Mouse (Mus musculus): Measurements from ENCODE around the gene Tmc4. TPM values are rescaled to one million over a fixed set of nuclear protein-coding genes. Genes with fewer than 3 reads are reported as not detected.

Gene Tmc4
- polyA plus RNA-seq, 1 experiment = 12.1 TPM

- peak; percentile 99 to 100 for DNase-seq (ENCODE audit: extremely low spot score in 1 of 2, low spot score in 1 of 2)
These were observed 32.5 kb downstream of the Tmc4 start, which contains the start of gene Cnot3 for GRCm38 (mm10) chr7:3644672-3645487. Gene Cnot3 (plus strand): TSS chr7:3645268.

GRCm38 (mm10) chr7:3644348-3644671 lies 33.0 kb downstream of the Tmc4 start:
- no peak for DNase-seq (ENCODE audit: extremely low spot score in 1 of 2, low spot score in 1 of 2)

- DNase-seq (ENCODE audit: extremely low spot score in 1 of 2, low spot score in 1 of 2) = no peak
These were observed 33.5 kb downstream of the Tmc4 start for GRCm38 (mm10) chr7:3643843-3644242.

GRCm38 (mm10) chr7:3643412-3643811 lies 33.9 kb downstream of the Tmc4 start:
- no peak for DNase-seq (ENCODE audit: extremely low spot score in 1 of 2, low spot score in 1 of 2)

- no peak for DNase-seq (ENCODE audit: extremely low spot score in 1 of 2, low spot score in 1 of 2)
These were observed 46.9 kb downstream of the Tmc4 start for GRCm38 (mm10) chr7:3630478-3630815.

- peak; percentile 92 to 98 for DNase-seq (ENCODE audit: extremely low spot score in 1 of 2, low spot score in 1 of 2)
These were observed 47.5 kb downstream of the Tmc4 start, which contains the start of the genes Tfpt and Prpf31 for GRCm38 (mm10) chr7:3629543-3630477. Gene Tfpt (minus strand): TSS chr7:3629929. Gene Prpf31 (plus strand): TSS chr7:3629985.

GRCm38 (mm10) chr7:3629030-3629429 lies 48.3 kb downstream of the Tmc4 start:
- no peak for DNase-seq (ENCODE audit: extremely low spot score in 1 of 2, low spot score in 1 of 2)

- DNase-seq (ENCODE audit: extremely low spot score in 1 of 2, low spot score in 1 of 2) = peak; percentile 85 to 92
These were observed 59.9 kb downstream of the Tmc4 start, which contains the start of gene Ndufa3 for GRCm38 (mm10) chr7:3617242-3617995. Gene Ndufa3 (plus strand): TSS chr7:3617373.

- no peak for DNase-seq (ENCODE audit: extremely low spot score in 1 of 2, low spot score in 1 of 2)
These were observed 60.7 kb downstream of the Tmc4 start for GRCm38 (mm10) chr7:3616389-3617241.

- no peak for DNase-seq (ENCODE audit: extremely low spot score in 1 of 2, low spot score in 1 of 2)
These were observed 61.3 kb downstream of the Tmc4 start, which contains the start of gene Oscar for GRCm38 (mm10) chr7:3616057-3616388. Gene Oscar (minus strand): TSS chr7:3616157.

Other genes with a start within 250 kb of the Tmc4 start
- 0.10 TPM in 1 of 2 replicates, not detected in the other for gene Tarm1, start 174.9 kb downstream of the Tmc4 start, polyA plus RNA-seq (2012; rRNA removed)
- gene Oscar, start 61.4 kb downstream of the Tmc4 start, polyA plus RNA-seq (2012; rRNA removed) = 4.9 and 5.5 TPM in 2 replicates
- gene Ndufa3, start 60.2 kb downstream of the Tmc4 start, polyA plus RNA-seq (2012; rRNA removed) = 302 and 306 TPM in 2 replicates
- 38.1 and 43.3 TPM in 2 replicates for gene Tfpt, start 47.6 kb downstream of the Tmc4 start, polyA plus RNA-seq (2012; rRNA removed)
- 59.0 and 68.2 TPM in 2 replicates for gene Prpf31, start 47.6 kb downstream of the Tmc4 start, polyA plus RNA-seq (2012; rRNA removed)
- gene Cnot3, start 32.3 kb downstream of the Tmc4 start, polyA plus RNA-seq (2012; rRNA removed) = 49.5 and 63.6 TPM in 2 replicates
- 8.0 and 9.2 TPM in 2 replicates for gene Leng1, start 11.7 kb downstream of the Tmc4 start, polyA plus RNA-seq (2012; rRNA removed)
- 103 and 108 TPM in 2 replicates for gene Tsen34, start 15.3 kb upstream of the Tmc4 start, polyA plus RNA-seq (2012; rRNA removed)
- 128 and 139 TPM in 2 replicates for gene Mboat7, start 16.0 kb upstream of the Tmc4 start, polyA plus RNA-seq (2012; rRNA removed)
- gene Rps9, start 26.4 kb upstream of the Tmc4 start, polyA plus RNA-seq (2012; rRNA removed) = 852 and 1,031 TPM in 2 replicates
- gene Pirb, start 42.8 kb upstream of the Tmc4 start, polyA plus RNA-seq (2012; rRNA removed) = 0.38 and 0.48 TPM in 2 replicates
- gene Gm15448, start 148.1 kb upstream of the Tmc4 start, polyA plus RNA-seq (2012; rRNA removed) = not detected in 2 replicates
- not detected in 2 replicates for gene Pira2, start 167.5 kb upstream of the Tmc4 start, polyA plus RNA-seq (2012; rRNA removed)
- gene Gm14548, start 220.6 kb upstream of the Tmc4 start, polyA plus RNA-seq (2012; rRNA removed) = not detected in 2 replicates
- gene Lilra6, start 237.9 kb upstream of the Tmc4 start, polyA plus RNA-seq (2012; rRNA removed) = 0.04 TPM in 1 of 2 replicates, not detected in the other

Data from frontal cortex, adult 2 months (tissue).